Mouse (Mus musculus): ENCODE measurements around the gene Olfr68. TPM values are rescaled to one million over a fixed set of nuclear protein-coding genes. Genes with fewer than 3 reads are reported as not detected.

Olfr68 gene
- polyA plus RNA-seq (2012; rRNA removed), result 0.06 and 0.08 TPM in 2 replicates

GRCm38 (mm10) chr7:103779598-103779997 is at the start of gene Olfr68:
Gene Olfr68, minus strand, starts transcription at chr7:103779698.

GRCm38 (mm10) chr7:103827808-103828207 is 48.3 kb upstream of the Olfr68 start, which contains the start of gene Hbb-bs:
Gene Hbb-bs, minus strand, starts transcription at chr7:103828096.

GRCm38 (mm10) chr7:103813766-103814165 is 34.3 kb upstream of the Olfr68 start, which contains the start of gene Hbb-bt:
Gene Hbb-bt, minus strand, starts transcription at chr7:103813996.

GRCm38 (mm10) chr7:103791721-103792120 is 12.2 kb upstream of the Olfr68 start, which contains the start of gene Olfr67:
Gene Olfr67, minus strand, starts transcription at chr7:103791821.

GRCm38 (mm10) chr7:103771494-103771893 is 8.0 kb downstream of the Olfr68 start, which contains the start of gene Olfr69:
Gene Olfr69, minus strand, starts transcription at chr7:103771594.

GRCm38 (mm10) chr7:103757233-103757632 is 22.3 kb downstream of the Olfr68 start, which contains the start of gene Olfr630:
Gene Olfr630, minus strand, starts transcription at chr7:103757333.

GRCm38 (mm10) chr7:103744843-103745242 is 34.7 kb downstream of the Olfr68 start, which contains the start of gene Olfr629:
Gene Olfr629, minus strand, starts transcription at chr7:103744943.

GRCm38 (mm10) chr7:103730074-103730473 is 49.4 kb downstream of the Olfr68 start, which contains the start of gene Olfr628:
Gene Olfr628, plus strand, starts transcription at chr7:103730374.

Other genes starting within 250 kb of the Olfr68 start
- gene Olfr612, start 237.0 kb downstream of the Olfr68 start, polyA plus RNA-seq (2012; rRNA removed), result not detected in 2 replicates
- gene Olfr613, start 231.6 kb downstream of the Olfr68 start, polyA plus RNA-seq (2012; rRNA removed), result not detected in 2 replicates
- gene Olfr615, start 223.6 kb downstream of the Olfr68 start, polyA plus RNA-seq (2012; rRNA removed), result not detected in 2 replicates
- gene Olfr616, start 210.6 kb downstream of the Olfr68 start, polyA plus RNA-seq (2012; rRNA removed), result not detected in 2 replicates
- gene Olfr617, start 206.6 kb downstream of the Olfr68 start, polyA plus RNA-seq (2012; rRNA removed), result not detected in 2 replicates
- not detected in 2 replicates for gene Olfr618, start 189.6 kb downstream of the Olfr68 start, polyA plus RNA-seq (2012; rRNA removed)
- not detected in 2 replicates for gene Olfr619, start 179.1 kb downstream of the Olfr68 start, polyA plus RNA-seq (2012; rRNA removed)
- not detected in 2 replicates for gene Olfr620, start 167.2 kb downstream of the Olfr68 start, polyA plus RNA-seq (2012; rRNA removed)
- gene Olfr622, start 137.0 kb downstream of the Olfr68 start, polyA plus RNA-seq (2012; rRNA removed), result 0.02 TPM in 1 of 2 replicates, not detected in the other
- gene Olfr623, start 116.0 kb downstream of the Olfr68 start, polyA plus RNA-seq (2012; rRNA removed), result not detected in 2 replicates
- gene Olfr624, start 108.5 kb downstream of the Olfr68 start, polyA plus RNA-seq (2012; rRNA removed), result under 0.01 TPM in 2 replicates
- gene Olfr625-ps1, start 97.0 kb downstream of the Olfr68 start, polyA plus RNA-seq (2012; rRNA removed), result not detected in 2 replicates
- gene Olfr243, start 65.0 kb downstream of the Olfr68 start, polyA plus RNA-seq (2012; rRNA removed), result not detected in 2 replicates
- gene Olfr628, start 49.3 kb downstream of the Olfr68 start, polyA plus RNA-seq (2012; rRNA removed), result not detected in 2 replicates
- gene Olfr629, start 34.8 kb downstream of the Olfr68 start, polyA plus RNA-seq (2012; rRNA removed), result 0.06 and 0.08 TPM in 2 replicates
- gene Olfr630, start 22.4 kb downstream of the Olfr68 start, polyA plus RNA-seq (2012; rRNA removed), result 0.03 TPM in 2 replicates
- gene Olfr69, start 8.1 kb downstream of the Olfr68 start, polyA plus RNA-seq (2012; rRNA removed), result 0.01 TPM in 1 of 2 replicates, not detected in the other
- 0.01 and 0.02 TPM in 2 replicates for gene Olfr67, start 12.1 kb upstream of the Olfr68 start, polyA plus RNA-seq (2012; rRNA removed)
- 72,714 and 77,546 TPM in 2 replicates for gene Hbb-bt, start 34.3 kb upstream of the Olfr68 start, polyA plus RNA-seq (2012; rRNA removed)
- gene Hbb-bs, start 48.4 kb upstream of the Olfr68 start, polyA plus RNA-seq (2012; rRNA removed), result 210,584 and 218,066 TPM in 2 replicates
- gene Hbb-bh2, start 60.8 kb upstream of the Olfr68 start, polyA plus RNA-seq (2012; rRNA removed), result 0.17 and 0.27 TPM in 2 replicates
- gene Hbb-bh1, start 63.5 kb upstream of the Olfr68 start, polyA plus RNA-seq (2012; rRNA removed), result 208 and 218 TPM in 2 replicates
- gene Hbb-y, start 73.5 kb upstream of the Olfr68 start, polyA plus RNA-seq (2012; rRNA removed), result 398 and 559 TPM in 2 replicates
- 0.01 and 0.05 TPM in 2 replicates for gene Olfr66, start 106.6 kb upstream of the Olfr68 start, polyA plus RNA-seq (2012; rRNA removed)
- gene Olfr64, start 114.8 kb upstream of the Olfr68 start, polyA plus RNA-seq (2012; rRNA removed), result not detected in 2 replicates
- not detected in 2 replicates for gene Olfr65, start 123.8 kb upstream of the Olfr68 start, polyA plus RNA-seq (2012; rRNA removed)
- 0.45 and 0.77 TPM in 2 replicates for gene Olfr631, start 149.1 kb upstream of the Olfr68 start, polyA plus RNA-seq (2012; rRNA removed)
- 1.6 and 1.8 TPM in 2 replicates for gene Olfr632, start 154.6 kb upstream of the Olfr68 start, polyA plus RNA-seq (2012; rRNA removed)
- 0.02 and 0.09 TPM in 2 replicates for gene Olfr633, start 164.7 kb upstream of the Olfr68 start, polyA plus RNA-seq (2012; rRNA removed)
- gene Olfr635, start 191.5 kb upstream of the Olfr68 start, polyA plus RNA-seq (2012; rRNA removed), result under 0.01 TPM in 2 replicates
- gene Olfr638, start 219.0 kb upstream of the Olfr68 start, polyA plus RNA-seq (2012; rRNA removed), result 0.05 TPM in 2 replicates
- gene Olfr639, start 237.6 kb upstream of the Olfr68 start, polyA plus RNA-seq (2012; rRNA removed), result not detected in 2 replicates
- gene Olfr640, start 245.9 kb upstream of the Olfr68 start, polyA plus RNA-seq (2012; rRNA removed), result not detected in 2 replicates

All from liver, embryonic 14 days (tissue).